Mouse (Mus musculus) urinary bladder, postnatal 0 days (tissue): ENCODE data around the gene Gm4778. TPM values are rescaled to one million over a fixed set of nuclear protein-coding genes. Genes with fewer than 3 reads are reported as not detected.

Experiments
- polyA plus RNA-seq: library from polyadenylated mRNA; unstranded; fragments of >200 nt; fragmentation: Nextera tagmentation; extraction: Ambion mirVana; gene quantifications from 2 replicates; pipeline ENCODE4 v1.2.1, GENCODE M21; 2015

Gene Gm4778
- not detected in 2 replicates for polyA plus RNA-seq

GRCm38 (mm10) chr3:94263736-94264135 lies at the start of gene Gm4778:
TSS of gene Gm4778 (plus strand) at chr3:94264036.

GRCm38 (mm10) chr3:94309633-94310363 lies 46.0 kb downstream of the Gm4778 start, which contains the start of gene Them4:
TSS of gene Them4 (plus strand) at chr3:94310089.

Other genes with a start within 250 kb of the Gm4778 start
- not detected in 2 replicates for gene Gm9125, start 209.2 kb upstream of the Gm4778 start, polyA plus RNA-seq
- not detected in 2 replicates for gene Gm10697, start 191.4 kb upstream of the Gm4778 start, polyA plus RNA-seq
- not detected in 2 replicates for gene Gm10696, start 85.8 kb upstream of the Gm4778 start, polyA plus RNA-seq
- not detected in 2 replicates for gene Gm5286, start 67.3 kb upstream of the Gm4778 start, polyA plus RNA-seq
- gene Them4, start 46.1 kb downstream of the Gm4778 start, polyA plus RNA-seq, result 7.2 and 7.6 TPM in 2 replicates
- 0.10 and 0.41 TPM in 2 replicates for gene Them5, start 78.1 kb downstream of the Gm4778 start, polyA plus RNA-seq
- gene C2cd4d, start 98.4 kb downstream of the Gm4778 start, polyA plus RNA-seq, result 0.39 and 0.53 TPM in 2 replicates
- gene Rorc, start 108.8 kb downstream of the Gm4778 start, polyA plus RNA-seq, result 0.60 and 0.75 TPM in 2 replicates
- gene Lingo4, start 134.5 kb downstream of the Gm4778 start, polyA plus RNA-seq, result 0.04 TPM in 1 of 2 replicates, not detected in the other
- gene Tdrkh, start 149.2 kb downstream of the Gm4778 start, polyA plus RNA-seq, result 4.0 and 4.4 TPM in 2 replicates
- gene Mrpl9, start 179.3 kb downstream of the Gm4778 start, polyA plus RNA-seq, result 52.7 and 52.9 TPM in 2 replicates
- gene Oaz3, start 179.9 kb downstream of the Gm4778 start, polyA plus RNA-seq, result 0.31 TPM in 1 of 2 replicates, not detected in the other
- gene Celf3, start 214.3 kb downstream of the Gm4778 start, polyA plus RNA-seq, result 0.72 and 1.6 TPM in 2 replicates
- 1.7 and 3.4 TPM in 2 replicates for gene Riiad1, start 216.3 kb downstream of the Gm4778 start, polyA plus RNA-seq